ENCODE assay signal across 8 mouse cellular contexts in genomic region chr6:67169873-67170673, GRCm38 (mm10).
DNase-seq lines count a peak whose midpoint lies in the region; ATAC-seq lines count a peak whose summit lies in the region.

No protein-coding gene starts in this region.

- peak; percentile 65 for DNase-seq in adrenal gland, postnatal 10 days
- peak; percentile 40 for DNase-seq in neural tube, embryonic 10.5 days (ENCODE audit: extremely low spot score, low spot score)
- peak; percentile 44 for DNase-seq in testis, postnatal 14 days (ENCODE audit: low spot score)

- H3K9ac ChIP-seq in embryonic facial prominence, embryonic 13.5 days = 0 out of 2 replicates have a peak overlapping the region, but pooled peaks have one; percentile 27
- no peak overlapping the region for H3K9ac ChIP-seq in heart, embryonic 12.5 days
- no peak overlapping the region for H3K9ac ChIP-seq in kidney, embryonic 14.5 days (ENCODE audit: low read depth, low read length)
- H3K9ac ChIP-seq in liver, embryonic 16.5 days (ENCODE audit: low read depth, low read length) = peak overlapping the region; percentile 36

- H3K4me3 ChIP-seq in embryonic facial prominence, embryonic 13.5 days = peak overlapping the region; percentile 29
- H3K4me3 ChIP-seq in heart, embryonic 12.5 days = peak overlapping the region; percentile 20
- H3K4me3 ChIP-seq in kidney, embryonic 14.5 days (ENCODE audit: low read length) = no peak overlapping the region
- peak overlapping the region; percentile 33 for H3K4me3 ChIP-seq in liver, embryonic 16.5 days (ENCODE audit: low read depth, low read length)

- H3K27ac ChIP-seq in embryonic facial prominence, embryonic 13.5 days = 0 out of 2 replicates have a peak overlapping the region, but pooled peaks have one; percentile 30
- no peak overlapping the region for H3K27ac ChIP-seq in heart, embryonic 12.5 days (ENCODE audit: poor library complexity, severe bottlenecking)
- no peak overlapping the region for H3K27ac ChIP-seq in kidney, embryonic 14.5 days (ENCODE audit: low read depth, low read length)
- H3K27ac ChIP-seq in liver, embryonic 16.5 days (ENCODE audit: low read length) = peak overlapping the region; percentile 48

- WGBS in embryonic facial prominence, embryonic 13.5 days = 42% methylated on average over 13 of the region's 13 CpGs
- WGBS in heart, embryonic 12.5 days = 45% methylated on average over 13 of the region's 13 CpGs
- 49% methylated on average over 13 of the region's 13 CpGs for WGBS in kidney, embryonic 14.5 days
- WGBS in liver, embryonic 16.5 days (ENCODE audit: insufficient replicate concordance) = 37% methylated on average over 13 of the region's 13 CpGs

- H3K4me1 ChIP-seq in embryonic facial prominence, embryonic 13.5 days = 0 out of 2 replicates have a peak, but pooled peaks cover 10% of the 10 kb centered on the region
- peaks cover 4% of the 10 kb centered on the region; the same call in 1 of the 2 replicates for H3K4me1 ChIP-seq in heart, embryonic 12.5 days (replicated peaks)
- H3K4me1 ChIP-seq in kidney, embryonic 14.5 days (ENCODE audit: control insufficient read depth, insufficient read depth, low read length) = no peaks in the 10 kb centered on the region
- peaks cover 28% of the 10 kb centered on the region for H3K4me1 ChIP-seq in liver, embryonic 16.5 days (ENCODE audit: control insufficient read depth, low read depth, low read length)

- peak overlapping the region; percentile 52 for H3K4me2 ChIP-seq in embryonic facial prominence, embryonic 13.5 days
- H3K4me2 ChIP-seq in heart, embryonic 12.5 days = peak overlapping the region; percentile 39
- H3K4me2 ChIP-seq in kidney, embryonic 14.5 days (replicated peaks; ENCODE audit: low read depth, low read length) = no peak overlapping the region; the same call in 1 of the 2 replicates
- H3K4me2 ChIP-seq in liver, embryonic 16.5 days (ENCODE audit: low read depth, low read length) = peak overlapping the region; percentile 52

- no peaks in the 10 kb centered on the region for H3K27me3 ChIP-seq in embryonic facial prominence, embryonic 13.5 days
- no peaks in the 10 kb centered on the region for H3K27me3 ChIP-seq in heart, embryonic 12.5 days (replicated peaks)
- H3K27me3 ChIP-seq in kidney, embryonic 14.5 days (ENCODE audit: control insufficient read depth, insufficient read depth, low read length) = no peaks in the 10 kb centered on the region
- no peaks in the 10 kb centered on the region for H3K27me3 ChIP-seq in liver, embryonic 16.5 days (ENCODE audit: control insufficient read depth, insufficient read depth, low read depth, low read length)

- peak; percentile 96 for ATAC-seq in CD4-positive, CD25-positive, alpha-beta regulatory T cell, adult 4 months
- ATAC-seq in embryonic facial prominence, embryonic 13.5 days (ENCODE audit: insufficient number of reproducible peaks, insufficient read depth, low FRiP score, low TSS enrichment, low read depth) = peak; percentile 83
- ATAC-seq in heart, embryonic 12.5 days (ENCODE audit: insufficient number of reproducible peaks, low FRiP score) = peak; percentile 71
- peak; percentile 82 for ATAC-seq in kidney, embryonic 14.5 days (ENCODE audit: low FRiP score, low TSS enrichment)
- ATAC-seq in liver, embryonic 16.5 days (ENCODE audit: low read depth) = peak; percentile 86

- no peaks in the 10 kb centered on the region for H3K9me3 ChIP-seq in embryonic facial prominence, embryonic 13.5 days
- peaks cover 3% of the 10 kb centered on the region; the same call in 1 of the 2 replicates for H3K9me3 ChIP-seq in heart, embryonic 12.5 days (replicated peaks)
- no peaks in the 10 kb centered on the region for H3K9me3 ChIP-seq in kidney, embryonic 14.5 days (ENCODE audit: control insufficient read depth, low read length)
- H3K9me3 ChIP-seq in liver, embryonic 16.5 days (replicated peaks; ENCODE audit: control insufficient read depth, low read length) = no peaks in the 10 kb centered on the region

- H3K36me3 ChIP-seq in embryonic facial prominence, embryonic 13.5 days = no peaks in the 10 kb centered on the region
- H3K36me3 ChIP-seq in heart, embryonic 12.5 days = no peaks in the 10 kb centered on the region
- no peaks in the 10 kb centered on the region for H3K36me3 ChIP-seq in kidney, embryonic 14.5 days (ENCODE audit: control insufficient read depth, insufficient read depth, low read length)
- no peaks in the 10 kb centered on the region for H3K36me3 ChIP-seq in liver, embryonic 16.5 days (ENCODE audit: control insufficient read depth, insufficient read depth)

Comparison
In these comparisons a context has a peak if more than half of its experiments do, and no peak if none do; other contexts are left out.
1. H3K27ac ChIP-seq: peak in embryonic facial prominence, embryonic 13.5 days (single experiment) and liver, embryonic 16.5 days (single experiment); none in heart, embryonic 12.5 days (single experiment) and kidney, embryonic 14.5 days (single experiment).
2. H3K9ac ChIP-seq: peak in embryonic facial prominence, embryonic 13.5 days (single experiment) and liver, embryonic 16.5 days (single experiment); none in heart, embryonic 12.5 days (single experiment) and kidney, embryonic 14.5 days (single experiment).
3. Peak in every context shown above with its lines, with median percentiles within 50 percentile points of each other: ATAC-seq and DNase-seq.